Mouse (Mus musculus) gonadal fat pad, adult 2 months (tissue): Measurements from ENCODE around the gene Cldn9. TPM values are rescaled to one million over a fixed set of nuclear protein-coding genes. Genes with fewer than 3 reads are reported as not detected.

Source experiments
- DNase-seq: peaks from one replicate; pipeline ENCODE4 v3.0.0-alpha.2; 2012; ENCODE audit warnings: low read depth
- polyA plus RNA-seq: library from polyadenylated mRNA; depleted of rRNA; stranded (reverse); fragments of >200 nt; gene quantifications from 2 replicates; pipeline ENCODE4 v1.2.3, GENCODE M21; 2012; rRNA removed

Cldn9 gene
- polyA plus RNA-seq, 1 experiment, result 0.99 TPM

DNA sequence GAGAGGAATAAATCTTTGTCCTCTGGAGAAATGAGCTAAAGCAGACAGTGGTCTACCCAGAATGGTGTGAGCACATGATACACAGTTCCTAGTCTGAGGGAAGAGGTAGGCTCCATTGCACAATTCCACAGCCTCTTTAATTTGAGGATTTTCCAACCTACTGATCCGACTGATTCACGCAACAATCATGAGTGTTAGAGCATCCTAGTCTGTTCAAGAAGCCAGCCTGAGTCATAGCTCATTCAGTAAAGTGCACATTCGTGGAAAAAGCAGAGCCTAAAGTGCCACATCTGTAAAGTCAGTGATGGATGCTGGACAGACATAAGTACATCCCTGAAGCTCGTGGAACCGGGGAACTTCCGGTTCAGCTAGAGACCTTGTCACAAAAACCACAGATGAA is 32.5 kb downstream of the Cldn9 start:
- no peak for DNase-seq

GRCm38 (mm10) chr17:23645894-23646293 is 37.9 kb downstream of the Cldn9 start:
- no peak for DNase-seq

DNA sequence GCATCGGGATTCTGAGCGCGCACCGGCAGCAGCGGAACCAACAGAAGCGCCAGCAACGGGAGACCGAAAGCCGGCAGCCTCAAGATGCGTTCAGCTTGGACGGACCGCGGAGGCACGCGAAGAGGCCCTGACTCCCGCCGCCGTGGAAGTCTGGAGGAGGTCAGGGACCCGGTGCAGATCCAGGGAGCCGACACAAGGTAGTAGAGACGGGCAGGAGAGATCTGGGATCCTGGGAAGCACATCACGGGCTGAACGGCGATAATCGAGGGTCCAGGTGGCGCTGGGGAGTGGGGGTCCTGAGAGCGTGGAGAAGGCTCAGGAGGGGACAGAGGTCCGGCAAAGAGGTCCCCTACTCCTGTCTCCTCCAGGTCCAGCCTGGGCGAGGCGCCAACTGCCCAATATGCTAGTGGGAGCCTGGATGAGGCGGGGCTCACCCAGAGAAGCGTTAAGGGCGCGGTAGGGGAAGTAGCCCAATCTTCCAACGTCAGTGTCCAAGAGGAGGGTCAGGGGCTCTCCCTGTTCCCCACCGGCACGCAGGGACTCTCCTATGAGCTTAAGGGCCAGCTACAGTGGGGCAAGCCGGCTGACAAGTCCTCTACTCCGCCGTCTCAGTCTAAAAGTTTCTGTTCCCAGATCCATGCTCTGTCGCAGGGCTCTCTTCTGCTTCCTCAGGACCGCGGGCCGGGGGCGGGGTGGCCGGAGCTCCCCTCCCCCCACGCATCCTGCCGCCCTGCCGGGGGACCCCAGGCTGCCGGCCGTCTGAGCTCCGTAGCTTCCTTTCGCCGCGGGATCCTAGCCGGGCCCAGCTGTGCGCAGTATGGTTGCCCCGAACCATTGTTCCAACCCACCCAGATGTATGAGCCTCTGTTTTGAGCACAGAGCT is 39.0 kb downstream of the Cldn9 start, which contains the start of gene Mmp25:
TSS of gene Mmp25 (minus strand) at position 665 of the 883 bp plus-strand sequence.
- no peak for DNase-seq

Other genes starting within 250 kb of the Cldn9 start
- gene Vmn2r117, start 204.3 kb downstream of the Cldn9 start, polyA plus RNA-seq, result not detected in 2 replicates
- gene Zfp213, start 119.8 kb downstream of the Cldn9 start, polyA plus RNA-seq, result 19.7 and 20.4 TPM in 2 replicates
- gene Zfp13, start 84.5 kb downstream of the Cldn9 start, polyA plus RNA-seq, result 27.0 and 36.2 TPM in 2 replicates
- 0.05 TPM in 1 of 2 replicates, not detected in the other for gene Zscan10, start 83.2 kb downstream of the Cldn9 start, polyA plus RNA-seq
- 0.30 and 0.32 TPM in 2 replicates for gene Mmp25, start 38.7 kb downstream of the Cldn9 start, polyA plus RNA-seq
- 1.7 TPM in 2 replicates for gene Bicdl2, start 23.5 kb downstream of the Cldn9 start, polyA plus RNA-seq
- gene Hcfc1r1, start 10.4 kb downstream of the Cldn9 start, polyA plus RNA-seq, result 326 and 359 TPM in 2 replicates
- 15.7 and 21.4 TPM in 2 replicates for gene Thoc6, start 10.1 kb downstream of the Cldn9 start, polyA plus RNA-seq
- 17.6 and 20.9 TPM in 2 replicates for gene Tnfrsf12a, start 6.6 kb downstream of the Cldn9 start, polyA plus RNA-seq
- gene Cldn6, start 4.8 kb downstream of the Cldn9 start, polyA plus RNA-seq, result 1.9 and 2.0 TPM in 2 replicates
- gene 1520401A03Rik, start 38.8 kb upstream of the Cldn9 start, polyA plus RNA-seq, result 0.16 and 0.28 TPM in 2 replicates
- gene Pkmyt1, start 42.3 kb upstream of the Cldn9 start, polyA plus RNA-seq, result 14.9 and 15.7 TPM in 2 replicates
- 27.7 and 28.9 TPM in 2 replicates for gene Paqr4, start 56.8 kb upstream of the Cldn9 start, polyA plus RNA-seq
- 0.43 and 0.57 TPM in 2 replicates for gene Kremen2, start 61.8 kb upstream of the Cldn9 start, polyA plus RNA-seq
- 52.1 and 54.6 TPM in 2 replicates for gene Flywch1, start 87.6 kb upstream of the Cldn9 start, polyA plus RNA-seq
- gene Flywch2, start 102.1 kb upstream of the Cldn9 start, polyA plus RNA-seq, result 14.1 and 15.4 TPM in 2 replicates
- gene Srrm2, start 106.5 kb upstream of the Cldn9 start, polyA plus RNA-seq, result 381 and 457 TPM in 2 replicates
- gene Elob, start 145.1 kb upstream of the Cldn9 start, polyA plus RNA-seq, result 689 and 774 TPM in 2 replicates
- gene Prss33, start 152.0 kb upstream of the Cldn9 start, polyA plus RNA-seq, result 3.5 and 5.6 TPM in 2 replicates
- 0.19 TPM in 1 of 2 replicates, not detected in the other for gene Prss32, start 159.8 kb upstream of the Cldn9 start, polyA plus RNA-seq
- gene Prss41, start 160.1 kb upstream of the Cldn9 start, polyA plus RNA-seq, result 0.77 and 1.0 TPM in 2 replicates
- gene Prss21, start 184.0 kb upstream of the Cldn9 start, polyA plus RNA-seq, result 0.18 and 0.76 TPM in 2 replicates
- not detected in 2 replicates for gene Dcpp1, start 196.8 kb upstream of the Cldn9 start, polyA plus RNA-seq
- not detected in 2 replicates for gene Dcpp2, start 196.9 kb upstream of the Cldn9 start, polyA plus RNA-seq
- not detected in 2 replicates for gene Dcpp3, start 233.4 kb upstream of the Cldn9 start, polyA plus RNA-seq